Mouse (Mus musculus): ENCODE measurements at regions not wholly inside any gene's neighbourhood (a gene's known extent, or its start where the extent isn't known, plus 50 kb on each side); places are given as distances from the start of the nearest gene placed in this dataset.

DNA sequence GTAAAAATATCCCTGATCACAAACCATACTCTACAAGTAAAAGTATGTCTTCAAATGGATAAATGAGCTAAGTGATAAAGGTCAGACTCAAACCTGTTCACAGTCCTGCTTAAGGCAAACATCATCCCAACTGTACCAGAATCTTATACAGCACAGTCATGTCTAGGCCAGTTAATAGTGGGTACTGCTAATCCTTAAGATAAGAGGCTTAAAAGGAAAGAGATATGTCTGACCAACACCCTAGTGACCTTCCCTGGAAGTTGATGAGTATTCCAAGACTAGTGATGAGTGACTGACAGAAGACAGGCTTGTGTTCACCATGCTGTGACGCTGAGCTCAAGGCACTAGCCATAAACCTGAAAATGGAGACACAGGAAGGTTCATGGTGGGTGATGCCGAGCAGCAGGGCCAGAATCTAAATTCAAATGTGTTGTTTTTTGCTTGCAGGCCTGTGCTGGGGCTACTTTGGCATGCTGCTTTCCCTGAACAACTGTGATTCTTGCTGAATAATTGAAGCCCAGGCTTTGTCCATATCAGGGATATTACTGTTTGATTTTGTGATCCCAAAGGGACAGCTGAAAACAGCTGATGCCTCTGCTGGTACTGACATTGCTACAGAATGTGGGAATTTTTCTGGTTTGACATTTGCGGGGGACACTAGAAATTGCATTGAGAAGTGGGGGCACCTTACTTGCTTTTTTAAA is 699.9 kb downstream of the 1700064H15Rik start:
- no peak for DNase-seq (ENCODE audit: low read depth, low spot score)

DNA sequence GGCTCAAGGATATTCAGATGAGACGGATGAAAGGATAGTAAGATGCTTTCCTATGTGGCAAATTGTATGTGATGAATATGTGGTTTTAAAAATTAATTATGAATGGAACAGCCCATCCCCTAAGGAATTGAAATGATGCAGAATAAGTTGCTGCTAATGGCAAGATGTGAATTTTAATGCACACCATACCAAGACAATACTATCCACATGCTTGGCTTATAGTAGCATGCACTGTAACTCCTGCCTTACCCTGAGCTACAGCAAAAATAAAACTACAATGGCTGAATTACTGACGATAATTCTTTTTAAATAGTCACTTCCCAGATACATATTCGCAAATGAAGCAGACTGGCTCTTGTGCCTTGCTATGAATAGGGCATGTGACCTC is 699.4 kb downstream of the 1700064H15Rik start:
- no peak for DNase-seq (ENCODE audit: low read depth, low spot score)

DNA sequence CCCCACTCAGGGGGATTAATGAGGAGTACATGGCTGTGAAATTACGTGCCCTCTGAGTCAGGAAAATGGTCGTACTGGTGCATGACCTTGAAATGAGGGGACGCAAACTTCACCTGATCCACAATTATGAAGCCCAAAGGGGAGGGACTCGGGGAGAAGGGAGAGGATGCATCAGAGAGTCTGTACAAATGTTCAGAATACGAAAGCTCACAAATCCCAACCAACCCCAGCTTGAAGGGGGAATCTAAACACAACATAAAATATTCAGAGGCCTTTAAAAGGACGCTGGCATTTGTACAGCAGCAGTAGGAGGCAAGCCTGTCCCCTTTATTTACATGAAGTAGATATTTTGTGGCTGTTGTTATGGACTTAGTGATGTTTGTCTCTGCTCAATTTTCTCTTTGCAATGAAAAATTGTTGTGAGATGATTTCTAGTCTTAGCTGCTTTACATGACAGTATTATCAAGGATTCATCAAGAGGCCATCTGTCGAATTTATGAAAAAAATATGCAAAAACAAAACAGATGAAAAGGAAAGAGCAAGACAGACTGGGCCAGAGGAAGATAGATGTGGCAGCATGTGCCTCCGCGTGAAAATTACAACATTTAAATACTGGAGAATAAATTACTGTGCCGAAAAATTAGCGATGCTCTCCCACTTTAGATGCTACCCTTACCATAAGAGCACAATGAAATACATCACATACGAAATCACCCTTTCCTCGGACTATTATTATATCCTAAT is 695.3 kb downstream of the 1700064H15Rik start:
- no peak for DNase-seq (ENCODE audit: low read depth, low spot score)

DNA sequence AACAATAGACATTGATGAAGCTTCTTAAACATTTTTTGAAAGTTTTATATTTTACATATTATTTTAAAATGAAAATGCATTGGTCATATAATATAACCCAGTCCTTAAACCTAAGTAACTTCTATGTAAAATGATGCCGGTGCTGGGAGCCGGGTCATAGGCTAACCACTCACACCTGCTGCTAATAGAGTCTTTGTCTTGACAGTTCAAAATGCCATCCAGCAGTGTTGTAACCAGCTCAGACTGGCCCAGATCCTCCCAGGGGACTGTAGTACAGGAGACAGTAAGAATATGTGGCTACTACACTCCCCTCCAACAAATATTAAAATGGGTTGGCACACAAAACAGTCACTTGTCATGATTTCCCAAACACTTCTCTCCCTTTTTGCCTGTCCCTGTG is 693.6 kb downstream of the 1700064H15Rik start:
- DNase-seq (ENCODE audit: low read depth, low spot score), result no peak

DNA sequence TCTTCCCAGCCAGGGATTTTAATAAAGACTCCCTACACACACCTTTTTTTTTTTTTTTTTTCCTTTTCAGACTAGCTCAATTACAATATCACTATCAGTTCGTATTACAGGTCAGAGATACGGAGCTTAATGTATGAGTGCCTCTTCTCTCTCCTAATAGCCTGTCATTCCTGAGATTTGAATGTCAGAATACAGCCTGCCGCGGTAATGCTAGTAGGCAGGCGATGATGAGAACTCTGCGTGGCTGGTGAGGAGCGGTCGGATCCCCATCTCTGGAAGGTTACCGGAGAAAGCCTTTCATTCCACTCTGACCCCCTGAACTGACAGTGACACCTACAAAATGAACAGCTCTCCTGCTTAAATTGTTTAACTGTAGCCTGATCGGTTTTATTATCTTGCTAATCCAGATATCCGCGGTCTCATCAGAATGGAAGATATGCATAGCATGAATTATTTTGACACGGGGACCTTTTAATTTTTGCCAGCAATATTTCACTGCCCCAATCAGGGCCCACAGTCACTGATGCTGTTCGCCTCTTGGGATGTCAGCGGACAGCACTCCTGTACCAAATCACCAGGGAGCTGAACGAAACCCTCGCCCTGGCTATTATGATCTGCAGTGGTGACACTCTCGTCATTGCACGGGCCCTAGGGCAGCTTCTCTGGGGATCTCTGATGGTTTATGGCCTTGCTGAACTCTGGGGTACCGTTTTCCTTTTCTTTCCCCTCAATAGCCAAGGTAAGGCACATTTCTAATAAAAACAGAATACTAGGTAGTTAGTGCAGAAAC is 690.9 kb downstream of the 1700064H15Rik start:
- no peak for DNase-seq (ENCODE audit: low read depth, low spot score)

DNA sequence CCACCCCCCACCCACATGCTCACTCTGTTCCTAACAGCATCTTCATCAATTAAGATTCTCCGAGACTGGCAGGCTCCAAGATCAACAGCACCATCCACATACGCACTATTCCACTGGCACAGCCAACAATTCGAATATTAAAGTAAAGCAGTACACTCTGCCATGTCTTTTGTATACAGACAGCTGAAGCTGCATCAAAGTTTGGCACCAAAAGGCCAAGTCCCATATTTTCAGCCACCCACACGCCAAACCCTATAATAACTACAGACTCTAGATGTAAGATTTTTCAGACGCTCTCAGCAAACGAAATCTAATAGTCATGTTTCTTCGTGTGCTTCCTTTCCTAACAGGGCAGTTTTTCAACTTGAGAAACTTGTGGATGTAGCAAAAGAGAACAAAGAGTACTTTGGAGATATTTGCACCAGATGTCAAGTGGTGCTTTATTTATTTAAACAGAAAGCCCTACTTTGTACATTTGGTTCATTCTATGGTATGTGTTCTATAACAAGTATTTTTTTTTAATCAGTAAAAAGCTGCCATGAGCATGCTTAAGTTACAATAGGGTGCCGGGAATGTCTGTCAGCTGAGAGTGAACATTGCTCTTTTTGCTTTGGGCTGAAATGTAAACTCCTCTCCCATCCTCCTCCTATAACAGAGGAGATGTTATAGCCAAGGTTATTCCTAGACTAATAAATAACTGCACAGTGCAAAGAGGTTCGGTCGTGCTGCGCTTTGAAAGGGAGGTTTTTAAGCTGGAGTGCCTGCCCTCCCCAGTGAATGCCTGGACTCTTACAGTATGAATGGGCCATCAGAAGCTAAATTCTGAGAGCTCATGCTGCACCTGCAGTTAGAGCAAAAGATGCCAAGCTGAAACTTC is 686.9 kb downstream of the 1700064H15Rik start:
- DNase-seq (ENCODE audit: low read depth, low spot score), result no peak

DNA sequence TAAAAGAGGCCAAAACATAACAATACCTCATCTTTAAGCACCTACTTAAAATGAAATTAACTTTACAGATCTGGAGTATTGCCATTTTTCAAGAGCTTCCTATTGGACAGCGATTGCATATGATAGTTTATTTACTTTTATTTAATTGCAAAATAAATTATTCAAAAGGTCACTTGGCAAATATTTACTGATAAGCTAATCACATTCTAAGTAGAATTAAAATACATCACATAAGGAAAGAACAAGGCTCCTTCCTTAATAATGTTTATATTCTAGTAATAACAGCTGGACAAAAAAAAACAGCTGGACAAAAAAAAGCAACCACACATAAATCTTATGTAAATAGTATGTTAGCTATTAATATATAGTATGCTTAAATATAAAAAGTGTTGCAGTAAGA is 668.1 kb downstream of the 1700064H15Rik start:
- DNase-seq (ENCODE audit: low read depth, low spot score), result no peak

DNA sequence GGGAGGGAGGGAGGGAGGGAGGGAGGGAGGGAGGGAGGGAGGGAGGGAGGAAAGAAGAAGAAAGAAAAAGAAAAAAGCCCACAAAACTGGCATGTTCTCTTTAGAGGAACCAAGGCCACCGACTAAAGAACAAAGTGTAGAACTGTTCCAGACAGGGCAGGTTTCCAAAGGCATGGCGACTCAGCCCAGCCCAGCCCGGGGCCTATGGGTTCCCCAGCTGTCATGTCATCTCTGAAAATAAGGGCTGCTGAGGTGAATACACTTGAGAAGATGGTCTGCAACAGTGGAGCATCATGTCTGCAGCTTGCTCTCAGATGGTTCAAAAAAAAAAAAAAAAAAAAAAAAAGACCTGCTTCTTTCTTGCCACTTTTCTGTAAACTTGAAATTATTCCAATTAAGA is 639.8 kb downstream of the 1700064H15Rik start:
- DNase-seq (ENCODE audit: low read depth, low spot score), result no peak

DNA sequence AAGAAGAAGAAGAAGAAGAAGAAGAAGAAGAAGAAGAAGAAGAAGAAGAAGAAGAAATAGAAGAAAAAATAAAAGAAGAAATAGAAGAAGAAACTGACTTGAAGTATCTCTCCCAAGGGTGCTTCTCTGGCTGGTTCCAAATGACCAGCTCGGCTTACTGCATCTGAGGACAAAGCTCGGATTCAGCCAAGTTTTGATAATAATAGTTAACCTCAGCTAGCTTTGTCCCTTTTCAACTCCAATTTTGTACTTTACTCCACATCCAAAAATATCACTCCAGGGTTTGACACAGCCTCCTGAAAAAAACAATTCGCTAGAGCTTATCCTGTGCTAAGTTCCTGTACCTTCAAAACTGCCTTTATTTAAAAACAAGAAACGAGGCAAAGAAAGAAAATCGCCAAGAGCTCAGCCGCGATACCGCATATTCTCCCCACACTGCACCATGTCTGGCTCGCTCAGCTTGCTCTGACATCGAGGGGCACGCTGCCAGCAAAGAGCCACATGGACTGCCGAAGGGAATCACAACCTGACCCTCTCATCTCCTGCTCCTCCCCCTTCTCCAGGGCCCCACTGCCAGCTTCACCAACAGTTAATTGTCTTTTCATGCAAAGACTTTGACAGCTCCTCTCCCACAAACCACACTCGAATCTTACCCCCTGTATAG is 638.8 kb downstream of the 1700064H15Rik start:
- DNase-seq (ENCODE audit: low read depth, low spot score), result no peak

DNA sequence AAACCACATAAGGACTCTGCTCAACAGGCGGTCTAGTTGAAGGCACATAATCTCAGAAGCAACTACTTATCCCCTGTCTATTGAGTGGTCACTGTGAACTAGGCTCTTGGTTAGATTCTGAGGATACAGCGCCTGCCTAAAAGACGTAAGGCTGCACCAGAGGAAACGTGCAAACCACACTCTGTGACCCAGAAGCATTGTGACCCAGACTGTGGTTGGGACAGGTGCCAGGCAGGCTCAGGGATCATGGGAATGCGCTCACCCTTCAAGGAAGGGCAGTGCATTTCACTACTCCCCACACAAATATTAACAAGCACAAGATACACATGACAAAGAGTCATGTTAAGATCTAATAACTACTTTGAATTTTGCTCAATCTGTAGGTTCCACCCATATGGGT is 628.3 kb downstream of the 1700064H15Rik start:
- DNase-seq (ENCODE audit: low read depth, low spot score), result no peak

DNA sequence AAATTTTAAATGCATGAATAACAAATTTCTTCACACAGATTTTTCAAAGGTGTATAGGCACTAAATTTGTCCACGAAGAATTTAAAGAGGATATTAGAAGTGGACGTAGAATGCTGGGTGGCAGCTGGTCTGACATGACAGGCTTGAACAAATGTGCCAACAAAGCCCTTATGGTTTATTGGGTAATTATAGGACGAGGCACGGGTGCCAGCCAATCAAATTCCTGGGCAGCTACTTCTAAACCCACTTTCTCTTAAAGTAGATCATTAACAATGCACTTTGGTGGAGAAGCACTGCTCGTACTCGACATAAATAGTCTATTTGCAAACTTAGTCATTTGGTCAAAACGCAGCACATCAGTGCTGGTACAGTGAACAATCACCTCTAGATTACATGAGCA is 626.4 kb downstream of the 1700064H15Rik start:
- no peak for DNase-seq (ENCODE audit: low read depth, low spot score)

DNA sequence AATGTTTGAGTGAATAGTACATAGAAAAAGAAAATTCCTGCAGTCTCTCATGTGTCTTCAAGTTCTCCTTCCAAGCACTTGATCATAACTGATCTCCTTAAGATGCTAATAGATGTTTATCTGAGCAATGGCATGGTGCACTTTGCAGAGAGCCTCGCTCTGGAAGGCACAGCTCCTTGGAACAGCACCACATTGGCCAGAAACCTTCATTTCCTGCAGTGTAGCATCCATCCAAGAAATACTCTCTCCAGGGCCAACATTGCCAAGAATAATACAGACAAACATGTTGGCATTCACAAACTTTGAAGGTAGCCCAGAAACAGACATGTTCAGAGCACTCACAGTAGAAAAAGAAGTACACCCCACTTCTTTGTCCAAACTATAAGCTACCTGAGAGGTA is 623.7 kb downstream of the 1700064H15Rik start:
- no peak for DNase-seq (ENCODE audit: low read depth, low spot score)

DNA sequence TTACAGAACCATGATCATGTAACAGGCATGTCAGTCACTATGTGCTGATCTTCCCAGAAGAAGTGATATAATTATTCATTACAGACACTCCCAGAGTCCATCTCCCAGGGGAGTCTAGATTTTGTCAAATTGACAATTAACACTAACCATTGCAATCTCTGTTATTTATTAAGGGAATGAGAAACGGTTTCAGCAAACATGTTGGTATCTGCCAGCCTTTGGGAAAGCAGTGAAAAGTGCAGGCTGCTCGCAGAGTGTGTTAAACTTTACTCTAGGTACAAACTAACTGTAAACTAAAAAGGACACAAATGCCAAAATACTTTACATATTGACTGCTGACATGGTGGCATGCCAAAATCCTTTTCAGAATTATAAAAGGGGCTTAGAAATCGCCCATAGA is 583.9 kb downstream of the 1700064H15Rik start:
- DNase-seq (ENCODE audit: low read depth, low spot score), result no peak

DNA sequence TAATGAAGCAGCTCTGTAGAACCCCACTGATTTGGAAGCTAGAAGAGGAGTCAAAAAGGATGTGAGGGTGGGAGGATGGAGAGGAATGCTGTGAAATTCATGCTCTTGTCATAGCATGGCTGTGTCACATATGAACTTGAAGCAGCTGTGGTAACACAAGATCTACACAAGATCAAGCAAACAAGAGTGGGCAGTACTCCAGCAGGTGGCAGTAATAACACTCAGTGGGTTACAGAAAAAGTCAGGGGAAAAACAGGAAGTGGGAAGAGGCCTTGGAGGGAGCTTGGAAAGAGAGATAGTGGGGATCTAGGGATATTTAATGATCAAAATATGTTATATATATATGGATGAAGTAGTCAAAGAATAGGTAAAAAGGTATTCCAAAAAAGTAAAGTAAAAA is 582.5 kb downstream of the 1700064H15Rik start:
- no peak for DNase-seq (ENCODE audit: low read depth, low spot score)

DNA sequence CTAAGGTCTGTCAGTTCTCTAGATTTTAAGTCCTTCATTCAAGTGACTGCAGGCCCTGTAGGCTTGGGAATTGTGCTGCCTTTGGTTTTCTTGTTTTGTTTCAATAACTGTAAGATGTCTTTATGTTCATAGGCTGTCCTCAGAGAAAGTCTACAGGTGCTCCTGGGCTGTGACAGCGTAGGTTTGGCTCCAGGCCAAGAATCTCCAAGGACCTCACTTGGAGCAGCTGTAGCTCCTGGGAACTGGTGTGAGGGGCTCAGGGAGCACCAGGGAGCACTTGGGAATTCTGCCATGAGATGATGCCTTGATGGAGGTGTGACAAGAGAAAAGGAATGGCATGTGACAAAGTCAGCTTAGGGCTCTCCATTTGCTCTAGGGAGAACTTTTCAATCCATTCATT is 581.9 kb downstream of the 1700064H15Rik start:
- no peak for DNase-seq (ENCODE audit: low read depth, low spot score)

DNA sequence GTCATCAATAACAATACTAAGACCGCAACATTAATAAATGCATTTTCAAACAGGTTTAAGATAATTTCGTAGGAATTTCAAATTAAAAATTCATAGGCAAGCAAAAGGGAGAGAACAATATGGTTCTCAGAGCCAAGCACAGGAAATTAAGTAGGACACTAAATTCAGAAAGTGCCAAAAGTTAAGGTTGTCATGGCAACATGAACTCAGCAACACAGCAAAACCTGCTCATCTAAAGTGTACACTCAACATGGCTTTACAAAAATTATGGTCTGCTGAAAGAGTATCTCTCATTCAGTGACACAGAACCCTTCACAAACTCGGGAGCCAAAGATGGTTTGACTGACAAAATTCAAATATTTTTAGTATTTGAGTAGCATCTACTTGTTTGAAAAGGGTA is 572.5 kb downstream of the 1700064H15Rik start:
- no peak for DNase-seq (ENCODE audit: low read depth, low spot score)

DNA sequence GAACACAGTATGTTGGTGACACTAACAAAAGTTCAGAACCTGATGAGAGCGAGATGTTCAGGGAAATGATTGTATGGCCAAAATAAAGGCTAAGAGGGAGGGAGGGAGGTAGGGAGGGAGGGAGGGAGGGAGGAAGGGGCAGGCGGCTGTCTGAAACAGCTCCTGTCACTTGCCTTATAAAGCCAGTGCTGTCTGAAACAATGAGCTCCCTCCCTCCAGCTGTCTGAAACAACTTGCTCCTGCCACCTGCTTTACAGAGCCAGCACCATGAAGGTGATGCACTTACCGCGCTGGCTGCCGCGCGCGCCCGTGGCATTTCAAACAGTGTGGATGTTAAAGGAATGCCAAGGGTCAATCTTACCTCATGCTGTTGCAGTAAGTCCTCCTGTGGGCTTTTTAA is 571.9 kb downstream of the 1700064H15Rik start:
- peak; percentile 6 for DNase-seq (ENCODE audit: low read depth, low spot score)

DNA sequence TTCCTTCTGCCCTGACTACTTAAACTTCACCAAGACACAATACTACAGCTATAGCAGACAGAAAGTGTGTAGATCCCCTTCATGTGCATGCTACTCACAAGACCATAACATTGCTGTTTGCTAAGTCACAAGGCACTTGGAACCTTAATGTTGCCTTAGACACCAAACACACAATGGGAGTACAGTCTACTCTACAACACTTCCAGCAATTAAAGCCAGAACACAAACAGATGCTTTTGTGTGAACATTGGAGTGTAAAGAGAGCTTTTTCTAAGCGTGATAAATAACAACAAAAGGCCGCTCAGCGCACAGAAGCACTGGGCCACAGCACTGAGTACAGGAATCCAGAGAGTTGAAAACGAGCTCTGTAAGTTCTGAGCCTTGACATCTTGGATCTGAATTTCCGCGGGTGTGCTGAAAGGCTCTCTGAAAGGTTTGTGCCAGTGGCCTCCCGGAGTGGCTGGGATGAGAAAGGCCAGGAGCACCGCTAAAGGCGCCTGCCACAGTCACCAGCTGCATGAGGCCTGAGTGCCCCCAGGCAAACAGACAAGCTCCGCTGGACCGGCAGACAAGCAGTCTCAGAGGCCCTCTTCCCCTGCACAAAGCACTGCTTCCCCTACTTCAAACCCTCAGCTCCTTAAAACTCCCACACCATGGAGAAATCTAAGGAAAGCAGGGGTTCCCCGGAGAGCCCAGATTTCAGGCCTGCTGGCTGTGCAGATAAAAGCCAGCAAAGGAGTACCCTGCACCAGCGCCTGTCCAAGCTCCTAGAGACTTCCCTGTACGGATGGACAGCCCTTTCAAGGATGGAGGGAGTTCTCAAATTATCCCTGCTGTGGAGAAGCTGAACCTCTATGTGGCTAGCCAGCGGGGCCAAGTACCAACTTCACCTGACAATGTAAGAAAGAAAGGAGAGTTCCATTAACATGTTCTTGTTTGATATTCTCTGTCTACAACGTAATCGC is 568.3 kb downstream of the 1700064H15Rik start:
- peak; percentile 10 for DNase-seq (ENCODE audit: low read depth, low spot score)

DNA sequence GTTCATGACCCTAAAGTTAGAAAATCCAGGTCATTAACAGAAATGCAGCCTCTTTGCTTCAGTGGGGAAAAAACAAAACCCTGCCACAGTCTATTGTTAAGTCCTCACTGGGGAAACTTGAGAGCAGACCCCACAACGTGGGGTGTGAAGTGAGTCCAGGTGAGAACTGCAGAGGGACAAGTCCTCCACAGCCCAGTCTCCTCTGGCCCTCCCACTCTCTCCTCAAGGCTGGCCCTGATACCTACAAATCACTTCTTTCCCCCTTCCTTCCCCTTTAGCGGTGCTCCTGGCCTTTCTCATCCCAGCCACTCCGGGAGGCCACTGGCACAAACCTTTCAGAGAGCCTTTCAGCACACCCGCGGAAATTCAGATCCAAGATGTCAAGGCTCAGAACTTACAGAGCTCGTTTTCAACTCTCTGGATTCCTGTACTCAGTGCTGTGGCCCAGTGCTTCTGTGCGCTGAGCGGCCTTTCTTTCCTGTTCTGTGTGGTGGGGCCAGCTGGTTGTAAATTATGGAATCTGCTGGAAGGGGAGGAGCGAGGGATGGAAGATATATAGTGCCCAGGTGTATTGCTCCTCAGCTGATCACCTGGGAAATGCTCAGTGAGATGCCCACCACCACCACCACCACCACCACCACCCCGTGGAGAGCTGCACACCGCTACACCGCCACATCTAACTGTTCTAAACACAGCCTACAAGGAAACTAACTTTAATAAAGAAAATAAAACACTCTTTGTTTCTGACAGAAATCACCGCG is 566.8 kb downstream of the 1700064H15Rik start:
- DNase-seq (ENCODE audit: low read depth, low spot score), result no peak
